Mouse (Mus musculus): ENCODE data around the gene Ttf2. TPM values are rescaled to one million over a fixed set of nuclear protein-coding genes. Genes with fewer than 3 reads are reported as not detected.

Ttf2 gene
- polyA plus RNA-seq, 1 experiment from 2014 or later = 27.2 TPM

DNA sequence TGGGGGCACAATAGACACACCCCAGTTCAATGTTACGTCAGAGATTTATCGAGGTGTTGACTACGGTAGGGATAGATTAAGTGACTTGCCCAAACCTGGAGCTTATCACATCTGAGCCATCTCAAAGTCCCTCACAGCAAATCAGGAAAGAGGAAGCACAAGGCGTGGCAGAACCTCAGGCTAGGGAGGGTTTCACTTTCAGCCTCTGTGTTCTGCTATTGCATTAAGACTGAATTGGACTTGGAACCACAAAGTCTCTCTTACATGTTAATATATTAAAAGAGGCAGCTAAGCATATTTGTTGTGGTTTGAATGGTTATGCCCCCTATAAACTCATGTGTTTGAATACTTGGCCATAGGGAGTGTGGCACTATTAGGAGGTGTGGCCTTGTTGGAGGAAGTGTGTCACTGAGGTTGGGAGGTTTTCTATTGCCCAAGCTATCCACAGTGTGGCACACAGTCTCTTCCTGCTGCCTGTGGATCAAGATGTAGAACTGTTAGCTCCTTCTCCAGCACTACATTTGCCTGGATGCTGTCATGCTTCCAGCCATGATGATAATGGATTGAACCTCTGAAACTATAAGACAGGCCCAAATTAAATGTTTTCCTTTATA, 41.2 kb upstream of the Ttf2 start:
- H3K9ac ChIP-seq (ENCODE audit: low read length) = no peak overlapping the region
- DNase-seq (ENCODE audit: low spot score) (no peak), ATAC-seq (ENCODE audit: insufficient number of reproducible peaks, low FRiP score, low TSS enrichment, low read depth) (no peak)
- H3K36me3 ChIP-seq (ENCODE audit: control insufficient read depth, insufficient read depth, low read length) = no peaks in the 10 kb centered on the region
- no peak overlapping the region for H3K4me2 ChIP-seq (ENCODE audit: low read depth, severe bottlenecking)
- WGBS = 91% methylated on average over 4 of the region's 4 CpGs
- no peak overlapping the region for H3K27ac ChIP-seq (replicated peaks; ENCODE audit: low read depth, low read length)
- H3K27me3 ChIP-seq (ENCODE audit: control insufficient read depth, insufficient read depth, low read length) = no peaks in the 10 kb centered on the region
- no peaks in the 10 kb centered on the region for H3K9me3 ChIP-seq (ENCODE audit: control insufficient read depth, low read length)
- peaks cover 8% of the 10 kb centered on the region for H3K4me1 ChIP-seq (ENCODE audit: control insufficient read depth, insufficient read depth, low read length)
- H3K4me3 ChIP-seq (ENCODE audit: low read depth, low read length) = no peak overlapping the region

DNA sequence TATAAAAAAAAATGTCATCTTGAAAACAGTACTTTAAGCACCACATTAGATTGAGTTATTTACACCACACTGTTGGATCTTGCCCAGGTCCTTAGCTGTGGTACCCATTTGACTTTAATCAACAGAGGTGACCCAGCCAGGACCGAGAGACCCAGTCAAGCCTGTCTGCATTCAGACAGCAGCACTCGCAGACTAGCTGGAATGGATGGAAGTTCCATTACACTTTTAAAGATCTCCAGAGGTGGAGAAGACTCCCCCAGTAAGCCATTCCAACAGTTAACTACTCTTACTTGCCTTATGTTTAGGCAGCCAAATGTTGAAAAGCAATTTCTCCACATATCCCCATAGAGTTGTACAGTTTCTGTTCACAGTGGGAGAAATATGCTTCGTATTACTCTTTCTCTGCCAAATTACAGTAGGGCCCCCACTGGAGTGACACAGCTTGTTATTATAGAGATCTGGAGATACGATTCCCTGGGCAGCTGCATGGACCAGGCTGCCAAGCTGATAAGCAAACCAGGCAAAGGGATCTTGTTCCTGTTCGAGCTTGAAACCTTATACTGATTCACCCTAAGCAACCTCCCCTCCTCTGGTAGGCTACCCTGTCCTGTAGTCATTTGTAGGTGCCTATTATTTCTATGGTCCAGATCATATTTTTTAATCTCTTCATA, 37.8 kb upstream of the Ttf2 start:
- H3K27me3 ChIP-seq (ENCODE audit: control insufficient read depth, insufficient read depth, low read length) = no peaks in the 10 kb centered on the region
- H3K27ac ChIP-seq (replicated peaks; ENCODE audit: low read depth, low read length) = no peak overlapping the region
- ATAC-seq (ENCODE audit: insufficient number of reproducible peaks, low FRiP score, low TSS enrichment, low read depth) (no peak), DNase-seq (ENCODE audit: low spot score) (no peak)
- H3K36me3 ChIP-seq (ENCODE audit: control insufficient read depth, insufficient read depth, low read length) = no peaks in the 10 kb centered on the region
- peaks cover 6% of the 10 kb centered on the region for H3K4me1 ChIP-seq (ENCODE audit: control insufficient read depth, insufficient read depth, low read length)
- no peak overlapping the region for H3K4me2 ChIP-seq (ENCODE audit: low read depth, severe bottlenecking)
- 78% methylated on average over 5 of the region's 5 CpGs for WGBS
- H3K9ac ChIP-seq (ENCODE audit: low read length) = no peak overlapping the region
- H3K4me3 ChIP-seq (ENCODE audit: low read depth, low read length) = no peak overlapping the region
- no peaks in the 10 kb centered on the region for H3K9me3 ChIP-seq (ENCODE audit: control insufficient read depth, low read length)

DNA sequence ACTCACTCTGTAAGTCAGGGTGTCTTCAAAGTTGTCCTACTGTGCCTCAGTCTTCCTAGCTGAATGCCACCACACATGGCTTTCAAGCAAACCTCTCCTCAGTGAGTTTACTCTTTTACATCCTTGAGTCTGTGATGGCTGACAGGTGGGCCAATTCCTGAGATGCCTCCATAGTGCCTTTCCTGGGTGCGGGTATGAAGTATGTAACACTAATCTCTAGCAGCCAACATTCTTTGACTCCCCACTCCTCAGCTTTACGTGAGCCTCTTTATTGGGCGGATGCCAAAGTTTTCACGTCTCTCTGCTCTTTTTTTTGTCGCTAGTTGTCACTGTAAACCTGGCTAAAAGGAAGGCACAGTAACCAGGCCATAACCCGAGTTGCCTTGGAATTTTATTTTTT, 35.9 kb upstream of the Ttf2 start:
- no peak for ATAC-seq (ENCODE audit: insufficient number of reproducible peaks, low FRiP score, low TSS enrichment, low read depth)
- WGBS = 79% methylated on average over 6 of the region's 6 CpGs
- DNase-seq (ENCODE audit: low spot score) = no peak
- Histone ChIP-seq H3K27me3 (ENCODE audit: control insufficient read depth, insufficient read depth, low read length) (no peaks in the 10 kb centered on the region), H3K4me3 (ENCODE audit: low read depth, low read length) (no peak overlapping the region), H3K27ac (replicated peaks; ENCODE audit: low read depth, low read length) (no peak overlapping the region), H3K4me2 (ENCODE audit: low read depth, severe bottlenecking) (no peak overlapping the region), H3K4me1 (ENCODE audit: control insufficient read depth, insufficient read depth, low read length) (no peaks in the 10 kb centered on the region), H3K36me3 (ENCODE audit: control insufficient read depth, insufficient read depth, low read length) (no peaks in the 10 kb centered on the region), H3K9me3 (ENCODE audit: control insufficient read depth, low read length) (no peaks in the 10 kb centered on the region), H3K9ac (ENCODE audit: low read length) (no peak overlapping the region)

DNA sequence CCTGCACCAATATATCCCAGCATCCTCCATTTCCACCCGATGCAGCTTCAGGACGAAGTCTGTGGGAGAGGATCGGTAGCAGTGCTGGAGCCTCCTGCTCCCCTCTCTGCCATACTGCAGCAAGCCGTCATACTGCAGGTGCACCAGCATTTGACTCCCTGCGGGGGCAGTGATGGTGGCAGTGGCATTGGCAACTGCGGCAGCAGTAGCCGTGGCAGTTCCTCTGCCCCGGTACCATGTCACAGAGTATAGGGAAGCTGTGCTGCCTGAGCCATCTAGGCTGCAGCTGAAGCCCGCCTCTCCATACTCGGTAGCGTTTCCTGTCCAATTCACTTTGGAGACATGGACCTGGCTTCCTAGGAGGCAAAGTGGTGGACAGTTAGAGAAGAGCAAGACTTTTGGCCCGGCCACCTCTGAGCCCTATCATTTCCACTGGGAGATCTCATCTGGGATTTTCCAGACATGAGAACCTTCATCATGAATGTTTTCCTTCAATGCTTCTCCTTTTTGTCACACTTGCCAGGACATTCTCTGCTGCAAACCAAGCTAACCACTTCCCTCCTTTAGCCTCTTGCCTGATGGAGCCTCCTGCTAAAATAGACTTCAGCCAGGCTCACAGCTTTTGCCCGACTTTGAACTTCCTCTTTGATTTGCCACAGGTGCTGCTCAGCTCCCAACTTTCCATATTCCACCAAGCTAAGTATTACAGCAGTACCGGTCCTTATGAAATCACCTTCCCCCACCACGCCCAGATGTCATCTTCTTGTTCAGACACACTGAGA, 34.3 kb upstream of the Ttf2 start:
- no peaks in the 10 kb centered on the region for H3K4me1 ChIP-seq (ENCODE audit: control insufficient read depth, insufficient read depth, low read length)
- no peak overlapping the region for H3K27ac ChIP-seq (replicated peaks; ENCODE audit: low read depth, low read length)
- H3K9ac ChIP-seq (ENCODE audit: low read length) = no peak overlapping the region
- no peak overlapping the region for H3K4me3 ChIP-seq (ENCODE audit: low read depth, low read length)
- DNase-seq (ENCODE audit: low spot score) (no peak), ATAC-seq (ENCODE audit: insufficient number of reproducible peaks, low FRiP score, low TSS enrichment, low read depth) (no peak)
- no peak overlapping the region for H3K4me2 ChIP-seq (ENCODE audit: low read depth, severe bottlenecking)
- H3K27me3 ChIP-seq (ENCODE audit: control insufficient read depth, insufficient read depth, low read length) = no peaks in the 10 kb centered on the region
- WGBS = 85% methylated on average over 15 of the region's 15 CpGs
- H3K36me3 ChIP-seq (ENCODE audit: control insufficient read depth, insufficient read depth, low read length) = no peaks in the 10 kb centered on the region
- no peaks in the 10 kb centered on the region for H3K9me3 ChIP-seq (ENCODE audit: control insufficient read depth, low read length)

DNA sequence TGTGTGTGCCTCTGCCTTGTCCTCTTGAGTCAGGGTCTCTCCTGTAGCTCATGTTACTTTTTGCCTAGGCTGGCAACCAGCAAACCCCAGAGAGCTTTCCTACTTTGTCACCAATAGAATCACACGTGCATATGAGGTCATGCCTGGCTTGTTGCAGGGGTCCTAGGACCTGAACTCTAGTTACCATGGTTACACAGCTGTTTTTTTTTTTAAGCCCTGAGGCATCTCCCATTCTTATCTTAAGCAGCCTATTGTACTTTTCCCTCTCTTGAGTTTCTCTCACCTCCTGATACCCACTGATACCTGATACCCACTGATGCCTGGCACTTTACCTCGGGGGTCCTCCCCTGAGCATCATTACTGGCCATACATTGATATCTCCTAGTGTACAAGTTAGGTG, 30.3 kb upstream of the Ttf2 start:
- DNase-seq (ENCODE audit: low spot score) = no peak
- Histone ChIP-seq H3K27ac (replicated peaks; ENCODE audit: low read depth, low read length) (no peak overlapping the region), H3K4me3 (ENCODE audit: low read depth, low read length) (no peak overlapping the region), H3K27me3 (ENCODE audit: control insufficient read depth, insufficient read depth, low read length) (no peaks in the 10 kb centered on the region), H3K36me3 (ENCODE audit: control insufficient read depth, insufficient read depth, low read length) (no peaks in the 10 kb centered on the region), H3K4me1 (ENCODE audit: control insufficient read depth, insufficient read depth, low read length) (no peaks in the 10 kb centered on the region), H3K9me3 (ENCODE audit: control insufficient read depth, low read length) (no peaks in the 10 kb centered on the region), H3K9ac (ENCODE audit: low read length) (no peak overlapping the region), H3K4me2 (ENCODE audit: low read depth, severe bottlenecking) (no peak overlapping the region)
- ATAC-seq (ENCODE audit: insufficient number of reproducible peaks, low FRiP score, low TSS enrichment, low read depth) = no peak
- WGBS = 38% methylated on average over 2 of the region's 2 CpGs

DNA sequence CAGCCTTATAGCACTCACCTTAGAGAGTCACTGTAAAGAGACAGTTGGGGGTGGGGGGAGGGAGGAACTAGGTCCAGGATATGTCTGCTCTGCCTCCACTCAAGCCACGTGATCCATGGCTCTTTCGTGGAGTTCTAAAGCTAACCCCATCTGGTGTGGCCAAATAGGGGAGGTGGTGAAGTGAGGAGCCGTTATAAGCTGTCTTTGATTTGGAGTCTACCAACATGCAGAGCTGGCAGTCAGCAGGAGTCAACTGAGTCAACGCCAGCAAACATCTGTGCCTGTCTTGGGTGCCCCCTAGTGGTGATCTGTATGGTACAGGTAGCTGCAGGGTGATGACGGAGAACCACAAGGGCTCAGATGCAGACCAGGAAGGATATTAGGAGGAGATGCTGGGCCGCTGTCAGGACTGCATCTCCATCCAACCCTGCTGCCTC, 29.5 kb upstream of the Ttf2 start:
- H3K4me2 ChIP-seq (ENCODE audit: low read depth, severe bottlenecking) = no peak overlapping the region
- no peak for ATAC-seq (ENCODE audit: insufficient number of reproducible peaks, low FRiP score, low TSS enrichment, low read depth)
- H3K36me3 ChIP-seq (ENCODE audit: control insufficient read depth, insufficient read depth, low read length) = no peaks in the 10 kb centered on the region

DNA sequence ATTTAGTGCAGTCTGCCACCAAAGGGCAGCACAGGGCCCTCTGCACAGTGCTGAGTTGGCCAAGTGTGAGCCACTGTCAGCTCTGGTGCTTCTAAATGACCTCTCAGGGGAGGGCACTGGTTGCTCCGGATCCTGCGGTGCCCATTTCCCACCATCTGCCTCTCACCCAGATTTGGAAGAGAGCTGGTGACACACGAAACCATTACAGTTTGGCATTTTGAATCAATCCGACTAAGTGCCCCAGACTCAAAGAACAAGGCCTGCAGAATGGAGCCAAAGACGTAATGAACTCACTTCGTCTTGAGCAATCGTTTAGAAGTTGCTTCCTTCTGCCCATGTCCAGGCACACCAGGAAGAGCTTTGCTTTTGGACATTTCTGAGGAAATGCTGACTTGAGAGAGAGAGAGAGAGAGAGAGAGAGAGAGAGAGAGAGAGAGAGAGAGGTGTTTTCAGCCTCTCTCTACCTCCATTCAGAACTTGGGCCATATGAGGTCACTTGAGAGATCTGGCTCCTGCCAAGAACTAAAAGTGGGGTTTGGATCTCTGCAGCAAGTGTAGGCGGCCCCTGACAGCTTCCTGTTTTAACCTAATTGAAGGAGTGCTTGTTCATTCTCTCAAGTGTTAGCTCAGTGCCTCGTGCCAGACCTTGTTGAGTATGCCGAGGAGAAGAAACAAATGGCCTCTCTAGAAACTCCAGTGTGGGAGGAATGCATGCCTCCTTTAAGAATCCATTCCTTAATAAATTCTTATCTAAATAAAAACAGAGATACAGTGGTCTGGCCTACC, 28.5 kb upstream of the Ttf2 start:
- Histone ChIP-seq H3K4me3 (ENCODE audit: low read depth, low read length) (no peak overlapping the region), H3K9ac (ENCODE audit: low read length) (no peak overlapping the region), H3K4me1 (ENCODE audit: control insufficient read depth, insufficient read depth, low read length) (no peaks in the 10 kb centered on the region), H3K9me3 (ENCODE audit: control insufficient read depth, low read length) (no peaks in the 10 kb centered on the region), H3K4me2 (ENCODE audit: low read depth, severe bottlenecking) (no peak overlapping the region), H3K27ac (replicated peaks; ENCODE audit: low read depth, low read length) (no peak overlapping the region), H3K36me3 (ENCODE audit: control insufficient read depth, insufficient read depth, low read length) (no peaks in the 10 kb centered on the region), H3K27me3 (ENCODE audit: control insufficient read depth, insufficient read depth, low read length) (no peaks in the 10 kb centered on the region)
- no peak for DNase-seq (ENCODE audit: low spot score)
- ATAC-seq (ENCODE audit: insufficient number of reproducible peaks, low FRiP score, low TSS enrichment, low read depth) = no peak
- 75% methylated on average over 10 of the region's 10 CpGs for WGBS

More for the DNA sequence above, 29.5 kb upstream of the Ttf2 start:
- no peak overlapping the region for H3K9ac ChIP-seq (ENCODE audit: low read length)
- H3K27me3 ChIP-seq (ENCODE audit: control insufficient read depth, insufficient read depth, low read length) = no peaks in the 10 kb centered on the region
- peak; percentile 83 for DNase-seq (ENCODE audit: low spot score)
- H3K27ac ChIP-seq (replicated peaks; ENCODE audit: low read depth, low read length) = no peak overlapping the region
- H3K9me3 ChIP-seq (ENCODE audit: control insufficient read depth, low read length) = no peaks in the 10 kb centered on the region
- H3K4me1 ChIP-seq (ENCODE audit: control insufficient read depth, insufficient read depth, low read length) = no peaks in the 10 kb centered on the region
- 14% methylated on average over 6 of the region's 6 CpGs for WGBS
- H3K4me3 ChIP-seq (ENCODE audit: low read depth, low read length) = no peak overlapping the region

DNA sequence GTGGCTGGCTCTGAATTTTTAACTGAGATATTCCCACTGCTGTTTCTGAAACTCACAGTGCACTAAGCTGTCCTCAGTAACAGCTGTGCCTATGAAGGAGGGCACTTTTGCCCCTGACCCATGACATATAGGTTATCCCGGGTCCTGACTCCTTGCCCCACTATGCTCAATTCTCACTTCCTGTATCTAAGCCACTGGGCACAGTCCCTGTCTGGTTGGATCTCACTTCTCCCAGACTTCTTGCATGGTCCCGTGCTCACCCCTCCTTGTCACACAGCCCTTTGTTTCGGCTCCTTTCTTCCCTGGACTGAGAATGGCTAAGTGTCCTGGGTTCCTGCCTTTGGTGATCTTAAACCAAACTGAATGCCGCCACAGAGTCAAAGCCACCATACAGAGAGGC, 24.8 kb upstream of the Ttf2 start:
- ATAC-seq (ENCODE audit: insufficient number of reproducible peaks, low FRiP score, low TSS enrichment, low read depth) (no peak), DNase-seq (ENCODE audit: low spot score) (no peak)
- Histone ChIP-seq H3K27ac (replicated peaks; ENCODE audit: low read depth, low read length) (no peak overlapping the region), H3K9ac (ENCODE audit: low read length) (no peak overlapping the region), H3K27me3 (ENCODE audit: control insufficient read depth, insufficient read depth, low read length) (no peaks in the 10 kb centered on the region), H3K9me3 (ENCODE audit: control insufficient read depth, low read length) (no peaks in the 10 kb centered on the region), H3K4me1 (ENCODE audit: control insufficient read depth, insufficient read depth, low read length) (no peaks in the 10 kb centered on the region), H3K4me3 (ENCODE audit: low read depth, low read length) (no peak overlapping the region), H3K4me2 (ENCODE audit: low read depth, severe bottlenecking) (no peak overlapping the region), H3K36me3 (ENCODE audit: control insufficient read depth, insufficient read depth, low read length) (no peaks in the 10 kb centered on the region)
- WGBS = 83% methylated on average over 4 of the region's 4 CpGs
